Mouse (Mus musculus): ENCODE results near the gene Abhd6.

- TF ChIP-seq EP300 (IDR thresholded peaks at IDR 0.05; ENCODE audit: low read depth): no peak
- TF ChIP-seq CTCF (IDR thresholded peaks at IDR 0.05; ENCODE audit: low read depth): no peak
Observed at GRCm38 (mm10) chr14:7974643-7975042, 28.1 kb upstream of the Abhd6 start.

All from liver, embryonic 14.5 days (tissue).